Mouse (Mus musculus): ENCODE results near the gene Tmem135.

DNA sequence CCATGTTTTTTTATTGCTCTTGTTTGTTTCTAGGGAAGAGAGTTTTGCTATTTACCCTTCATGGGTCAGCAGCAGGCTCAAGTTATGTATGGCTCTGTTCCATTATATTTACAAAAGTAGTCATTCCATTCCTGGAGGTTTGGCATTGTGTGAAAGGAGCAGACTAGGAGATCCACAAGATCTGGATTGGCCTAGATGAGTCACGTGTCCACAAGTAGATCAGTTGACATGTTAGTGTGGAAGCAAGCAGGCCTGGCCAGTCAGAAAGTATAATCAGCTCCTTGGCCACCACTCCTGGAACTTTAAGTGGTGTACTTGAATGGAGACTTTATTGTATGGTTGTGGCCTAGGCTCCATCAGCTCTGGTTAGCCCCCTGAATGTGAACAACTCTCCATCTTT is 25.3 kb upstream of the Tmem135 start:
- TF ChIP-seq CTCF (IDR thresholded peaks at IDR 0.05; ENCODE audit: control insufficient read depth, insufficient read depth, low read length), result no peak
- TF ChIP-seq POLR2A (IDR thresholded peaks at IDR 0.05; ENCODE audit: borderline replicate concordance, control insufficient read depth, low read depth, low read length), result no peak

Data from bone marrow, adult 2 months (tissue).